Mouse (Mus musculus): ENCODE measurements at regions not wholly inside any gene's neighbourhood (a gene's known extent, or its start where the extent isn't known, plus 50 kb on each side); places are given as distances from the start of the nearest gene placed in this dataset.

GRCm38 (mm10) chr9:13999358-13999757 lies 171.8 kb downstream of the Fam76b start:
- TF ChIP-seq CTCF (IDR thresholded peaks at IDR 0.05; ENCODE audit: low read depth) = no peak
- TF ChIP-seq EP300 (IDR thresholded peaks at IDR 0.05; ENCODE audit: low read depth) = no peak
